Mouse (Mus musculus): ENCODE results near the gene Arntl. TPM values are rescaled to one million over a fixed set of nuclear protein-coding genes. Genes with fewer than 3 reads are reported as not detected.

Arntl gene
- polyA plus RNA-seq, 1 experiment, result 4.0 TPM

GRCm38 (mm10) chr7:113263990-113264389 lies 56.7 kb downstream of the Arntl start:
- no peaks in the 10 kb centered on the region for H3K36me3 ChIP-seq (ENCODE audit: control insufficient read depth, insufficient read depth)
- no peaks in the 10 kb centered on the region for H3K27me3 ChIP-seq (ENCODE audit: control insufficient read depth, insufficient read depth, insufficient read length)
- H3ac ChIP-seq (ENCODE audit: control insufficient read depth, insufficient read length, low read depth), result no peak overlapping the region
- peaks cover 2% of the 10 kb centered on the region for H3K79me3 ChIP-seq (ENCODE audit: low read depth)
- H3K4me3 ChIP-seq (ENCODE audit: insufficient read depth, poor library complexity, severe bottlenecking), result no peak overlapping the region
- H3K79me2 ChIP-seq (ENCODE audit: control insufficient read depth, insufficient read depth), result peaks cover 1% of the 10 kb centered on the region
- TF ChIP-seq USF1 (IDR thresholded peaks at IDR 0.05; ENCODE audit: low read depth) (no peak), MYOD1 (IDR thresholded peaks at IDR 0.05; ENCODE audit: control insufficient read depth, insufficient read length, low read depth) (no peak), MAX (IDR thresholded peaks at IDR 0.05) (no peak), FOSL1 (IDR thresholded peaks at IDR 0.05; ENCODE audit: insufficient read depth, low read length, poor library complexity, severe bottlenecking) (no peak), MYOG (IDR thresholded peaks at IDR 0.05; ENCODE audit: control insufficient read depth, extremely low read depth, insufficient read length) (no peak), CTCF (IDR thresholded peaks at IDR 0.05; ENCODE audit: control insufficient read depth, insufficient read depth, insufficient read length) (no peak), CEBPB (IDR thresholded peaks at IDR 0.05; ENCODE audit: low read depth) (no peak)

- Histone ChIP-seq H3ac (ENCODE audit: control insufficient read depth, insufficient read length, low read depth) (no peak overlapping the region), H3K79me3 (ENCODE audit: low read depth) (no peaks in the 10 kb centered on the region), H3K36me3 (ENCODE audit: control insufficient read depth, insufficient read depth) (no peaks in the 10 kb centered on the region), H3K27me3 (ENCODE audit: control insufficient read depth, insufficient read depth, insufficient read length) (no peaks in the 10 kb centered on the region), H3K4me3 (ENCODE audit: insufficient read depth, poor library complexity, severe bottlenecking) (no peak overlapping the region), H3K79me2 (ENCODE audit: control insufficient read depth, insufficient read depth) (no peaks in the 10 kb centered on the region)
- TF ChIP-seq USF1 (IDR thresholded peaks at IDR 0.05; ENCODE audit: low read depth), result no peak
- TF ChIP-seq CTCF (IDR thresholded peaks at IDR 0.05; ENCODE audit: control insufficient read depth, insufficient read depth, insufficient read length), result no peak
- TF ChIP-seq MYOG (IDR thresholded peaks at IDR 0.05; ENCODE audit: control insufficient read depth, extremely low read depth, insufficient read length), result no peak
These were observed 61.0 kb downstream of the Arntl start for GRCm38 (mm10) chr7:113268287-113268686.

GRCm38 (mm10) chr7:113269081-113269480 lies 61.8 kb downstream of the Arntl start:
- H3K4me3 ChIP-seq (ENCODE audit: insufficient read depth, poor library complexity, severe bottlenecking), result no peak overlapping the region
- H3K79me2 ChIP-seq (ENCODE audit: control insufficient read depth, insufficient read depth), result no peaks in the 10 kb centered on the region
- no peaks in the 10 kb centered on the region for H3K27me3 ChIP-seq (ENCODE audit: control insufficient read depth, insufficient read depth, insufficient read length)
- no peaks in the 10 kb centered on the region for H3K79me3 ChIP-seq (ENCODE audit: low read depth)
- H3K36me3 ChIP-seq (ENCODE audit: control insufficient read depth, insufficient read depth), result no peaks in the 10 kb centered on the region
- H3ac ChIP-seq (ENCODE audit: control insufficient read depth, insufficient read length, low read depth), result no peak overlapping the region
- no peak for TF ChIP-seq FOSL1 (IDR thresholded peaks at IDR 0.05; ENCODE audit: insufficient read depth, low read length, poor library complexity, severe bottlenecking)
- no peak for TF ChIP-seq MYOG (IDR thresholded peaks at IDR 0.05; ENCODE audit: control insufficient read depth, extremely low read depth, insufficient read length)
- no peak for TF ChIP-seq CTCF (IDR thresholded peaks at IDR 0.05; ENCODE audit: control insufficient read depth, insufficient read depth, insufficient read length)
- no peak for TF ChIP-seq USF1 (IDR thresholded peaks at IDR 0.05; ENCODE audit: low read depth)
- no peak for TF ChIP-seq MAX (IDR thresholded peaks at IDR 0.05)
- TF ChIP-seq MYOD1 (IDR thresholded peaks at IDR 0.05; ENCODE audit: control insufficient read depth, insufficient read length, low read depth), result no peak

- H3K4me3 ChIP-seq (ENCODE audit: insufficient read depth, poor library complexity, severe bottlenecking), result no peak overlapping the region
- H3K79me2 ChIP-seq (ENCODE audit: control insufficient read depth, insufficient read depth), result no peaks in the 10 kb centered on the region
- H3K79me3 ChIP-seq (ENCODE audit: low read depth), result no peaks in the 10 kb centered on the region
- H3K27me3 ChIP-seq (ENCODE audit: control insufficient read depth, insufficient read depth, insufficient read length), result no peaks in the 10 kb centered on the region
- no peaks in the 10 kb centered on the region for H3K36me3 ChIP-seq (ENCODE audit: control insufficient read depth, insufficient read depth)
- TF ChIP-seq USF1 (IDR thresholded peaks at IDR 0.05; ENCODE audit: low read depth) (no peak), FOSL1 (IDR thresholded peaks at IDR 0.05; ENCODE audit: insufficient read depth, low read length, poor library complexity, severe bottlenecking) (no peak), MAX (IDR thresholded peaks at IDR 0.05) (no peak), MYOG (IDR thresholded peaks at IDR 0.05; ENCODE audit: control insufficient read depth, extremely low read depth, insufficient read length) (no peak), CEBPB (IDR thresholded peaks at IDR 0.05; ENCODE audit: low read depth) (no peak), MYOD1 (IDR thresholded peaks at IDR 0.05; ENCODE audit: control insufficient read depth, insufficient read length, low read depth) (no peak), CTCF (IDR thresholded peaks at IDR 0.05; ENCODE audit: control insufficient read depth, insufficient read depth, insufficient read length) (no peak)
- no peak overlapping the region for H3ac ChIP-seq (ENCODE audit: control insufficient read depth, insufficient read length, low read depth)
These were observed 62.7 kb downstream of the Arntl start for GRCm38 (mm10) chr7:113269921-113270320.

- no peak overlapping the region for H3ac ChIP-seq (ENCODE audit: control insufficient read depth, insufficient read length, low read depth)
- H3K36me3 ChIP-seq (ENCODE audit: control insufficient read depth, insufficient read depth), result no peaks in the 10 kb centered on the region
- H3K4me3 ChIP-seq (ENCODE audit: insufficient read depth, poor library complexity, severe bottlenecking), result no peak overlapping the region
- no peaks in the 10 kb centered on the region for H3K79me3 ChIP-seq (ENCODE audit: low read depth)
- TF ChIP-seq MYOD1 (IDR thresholded peaks at IDR 0.05; ENCODE audit: control insufficient read depth, insufficient read length, low read depth) (no peak), USF1 (IDR thresholded peaks at IDR 0.05; ENCODE audit: low read depth) (no peak), CEBPB (IDR thresholded peaks at IDR 0.05; ENCODE audit: low read depth) (no peak), MYOG (IDR thresholded peaks at IDR 0.05; ENCODE audit: control insufficient read depth, extremely low read depth, insufficient read length) (no peak), FOSL1 (IDR thresholded peaks at IDR 0.05; ENCODE audit: insufficient read depth, low read length, poor library complexity, severe bottlenecking) (no peak), CTCF (IDR thresholded peaks at IDR 0.05; ENCODE audit: control insufficient read depth, insufficient read depth, insufficient read length) (no peak), MAX (IDR thresholded peaks at IDR 0.05) (no peak)
- H3K79me2 ChIP-seq (ENCODE audit: control insufficient read depth, insufficient read depth), result no peaks in the 10 kb centered on the region
- no peaks in the 10 kb centered on the region for H3K27me3 ChIP-seq (ENCODE audit: control insufficient read depth, insufficient read depth, insufficient read length)
These were observed 63.3 kb downstream of the Arntl start for GRCm38 (mm10) chr7:113270551-113270950.

GRCm38 (mm10) chr7:113270991-113271390 lies 63.7 kb downstream of the Arntl start:
- Histone ChIP-seq H3ac (ENCODE audit: control insufficient read depth, insufficient read length, low read depth) (no peak overlapping the region), H3K36me3 (ENCODE audit: control insufficient read depth, insufficient read depth) (no peaks in the 10 kb centered on the region), H3K79me2 (ENCODE audit: control insufficient read depth, insufficient read depth) (no peaks in the 10 kb centered on the region), H3K27me3 (ENCODE audit: control insufficient read depth, insufficient read depth, insufficient read length) (no peaks in the 10 kb centered on the region), H3K79me3 (ENCODE audit: low read depth) (no peaks in the 10 kb centered on the region), H3K4me3 (ENCODE audit: insufficient read depth, poor library complexity, severe bottlenecking) (no peak overlapping the region)
- TF ChIP-seq CEBPB (IDR thresholded peaks at IDR 0.05; ENCODE audit: low read depth) (no peak), MYOD1 (IDR thresholded peaks at IDR 0.05; ENCODE audit: control insufficient read depth, insufficient read length, low read depth) (no peak), FOSL1 (IDR thresholded peaks at IDR 0.05; ENCODE audit: insufficient read depth, low read length, poor library complexity, severe bottlenecking) (no peak), MYOG (IDR thresholded peaks at IDR 0.05; ENCODE audit: control insufficient read depth, extremely low read depth, insufficient read length) (no peak), CTCF (IDR thresholded peaks at IDR 0.05; ENCODE audit: control insufficient read depth, insufficient read depth, insufficient read length) (no peak), USF1 (IDR thresholded peaks at IDR 0.05; ENCODE audit: low read depth) (no peak), MAX (IDR thresholded peaks at IDR 0.05) (no peak)

All from C2C12 (cell line).